Mouse (Mus musculus): ENCODE data around the gene Gm26620. TPM values are rescaled to one million over a fixed set of nuclear protein-coding genes. Genes with fewer than 3 reads are reported as not detected.

Gene Gm26620
- total RNA-seq, 4 experiments from 2014 or later: 0.44 to 0.68 (median 0.57) TPM; not detected in 1

DNA sequence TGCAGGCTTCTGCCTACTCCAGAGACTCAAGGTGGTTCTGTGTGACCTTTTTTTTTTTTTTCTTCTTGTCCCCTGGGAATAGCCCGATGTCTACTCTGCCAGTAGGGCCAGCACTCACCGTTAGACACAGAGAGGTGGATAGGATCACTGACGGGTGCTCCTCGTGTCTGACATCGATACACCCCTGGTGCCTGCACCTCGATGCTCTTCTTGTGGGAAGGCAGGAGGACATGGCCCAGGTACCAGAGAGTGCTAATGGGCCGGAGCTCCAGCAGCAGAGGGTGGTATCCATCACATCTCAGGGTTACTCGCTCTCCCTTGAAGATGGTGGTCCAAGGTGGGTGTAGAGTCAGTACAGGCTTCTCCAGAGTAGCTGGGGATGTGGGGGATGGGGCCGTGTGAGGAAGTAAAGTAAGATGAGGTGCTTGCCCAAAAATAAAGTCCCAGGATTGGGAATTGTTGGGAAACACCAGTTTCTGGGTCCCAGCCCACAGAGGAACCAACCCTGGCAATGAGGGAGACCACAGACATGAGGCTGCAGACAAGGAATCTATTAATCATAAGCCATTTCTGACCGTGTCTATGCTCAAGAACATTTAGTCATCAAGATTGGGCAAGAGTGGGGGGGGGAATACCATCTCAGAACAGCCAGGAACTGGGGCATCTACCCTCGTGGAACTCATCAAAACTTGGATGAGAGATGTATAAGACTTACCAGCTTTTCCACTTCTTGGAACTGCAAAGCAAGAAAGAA, 27.2 kb downstream of the Gm26620 start:
- DNase-seq (ENCODE audit: low spot score): no peak

DNA sequence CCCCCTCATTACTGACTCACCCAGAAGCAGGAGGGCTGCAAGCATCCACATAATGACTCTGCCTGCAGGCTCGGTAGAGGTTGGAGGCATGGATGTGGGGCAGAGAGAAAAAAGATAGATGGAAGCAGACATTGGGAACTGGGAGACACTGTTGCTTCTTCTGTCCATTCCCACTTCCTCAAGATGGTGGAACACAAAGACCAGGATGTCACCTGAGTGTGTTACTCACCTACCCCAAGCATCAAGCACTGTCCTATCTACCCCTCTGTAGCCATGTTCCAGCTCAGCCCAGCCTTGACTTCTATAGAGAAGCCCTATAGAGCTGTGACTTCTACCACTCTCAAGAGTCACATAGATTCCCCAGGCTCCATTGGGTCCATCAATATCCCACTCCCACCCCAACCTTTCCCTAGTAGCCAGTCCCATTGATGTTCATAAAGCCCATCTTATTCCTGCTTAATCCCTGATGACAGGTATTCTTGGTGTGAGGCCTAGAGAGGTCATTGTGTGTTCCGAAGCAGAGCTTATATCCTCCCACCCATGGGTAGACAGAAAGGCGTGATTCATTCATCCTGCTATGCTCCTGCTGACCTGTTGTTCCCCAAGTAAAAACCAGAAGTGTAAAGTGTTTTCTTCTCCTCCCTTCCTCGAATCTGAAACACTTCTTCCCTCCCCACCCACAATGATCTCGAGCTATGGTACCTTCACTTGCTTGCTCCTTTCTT, 28.2 kb downstream of the Gm26620 start, which contains the start of gene Fcrlb:
TSS of gene Fcrlb (minus strand) at position 51 of the 725 bp plus-strand sequence.
- DNase-seq (ENCODE audit: low spot score): no peak

GRCm38 (mm10) chr1:170915657-170916056, 30.8 kb downstream of the Gm26620 start:
- DNase-seq (ENCODE audit: low spot score): no peak

- DNase-seq (ENCODE audit: low spot score): no peak
These were observed 34.4 kb downstream of the Gm26620 start for GRCm38 (mm10) chr1:170919308-170919707.

DNA sequence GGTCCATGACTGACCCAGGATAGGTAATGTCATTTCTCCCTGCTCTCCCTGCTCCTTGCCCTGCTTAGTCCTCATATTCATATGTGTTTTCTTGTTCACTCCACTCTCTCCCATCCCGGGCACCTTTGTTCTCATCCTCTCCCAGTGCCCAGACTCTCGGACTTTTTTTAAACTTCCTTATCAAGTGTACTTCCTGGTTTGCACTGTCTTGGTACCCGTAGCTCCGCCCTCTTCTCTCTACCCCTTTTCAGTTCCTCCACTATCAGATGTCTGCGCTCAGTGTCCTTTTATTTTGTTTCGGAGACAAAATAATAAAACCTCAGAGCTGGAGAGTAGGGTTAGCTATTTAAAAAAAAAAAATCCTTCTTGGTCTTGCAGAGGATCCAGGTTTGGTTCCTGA, 39.6 kb downstream of the Gm26620 start:
- peak; percentile 29 for DNase-seq (ENCODE audit: low spot score)

GRCm38 (mm10) chr1:170926941-170927340, 42.1 kb downstream of the Gm26620 start:
- no peak for DNase-seq (ENCODE audit: low spot score)

DNA sequence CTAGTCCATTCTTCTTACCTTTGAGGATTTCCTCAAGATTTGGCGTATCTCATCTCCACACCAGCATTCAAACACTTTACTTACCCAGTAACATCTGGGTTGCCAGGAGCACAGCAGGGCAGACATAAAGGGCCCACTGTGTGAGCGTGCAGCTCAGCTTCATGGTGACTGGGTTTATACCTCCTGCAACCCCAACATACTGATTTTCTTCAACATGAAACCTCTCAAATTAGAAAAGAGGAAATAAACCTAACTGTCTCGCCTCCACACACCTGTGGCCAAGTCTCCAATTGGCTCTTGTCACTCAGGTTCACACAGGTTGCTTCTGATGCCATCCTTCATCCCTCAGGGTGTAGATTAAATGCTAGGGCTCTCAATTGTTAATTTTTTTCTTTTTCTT, 42.5 kb downstream of the Gm26620 start, which contains the start of gene Fcrla:
TSS of gene Fcrla (minus strand) at position 206 of the 400 bp plus-strand sequence.
- DNase-seq (ENCODE audit: low spot score): no peak

- no peak for DNase-seq (ENCODE audit: low spot score)
These were observed 43.6 kb downstream of the Gm26620 start for GRCm38 (mm10) chr1:170928467-170928866.

- no peak for DNase-seq (ENCODE audit: low spot score)
These were observed 44.4 kb downstream of the Gm26620 start for GRCm38 (mm10) chr1:170929245-170929644.

GRCm38 (mm10) chr1:170932043-170932442, 47.2 kb downstream of the Gm26620 start:
- DNase-seq (ENCODE audit: low spot score): no peak

DNA sequence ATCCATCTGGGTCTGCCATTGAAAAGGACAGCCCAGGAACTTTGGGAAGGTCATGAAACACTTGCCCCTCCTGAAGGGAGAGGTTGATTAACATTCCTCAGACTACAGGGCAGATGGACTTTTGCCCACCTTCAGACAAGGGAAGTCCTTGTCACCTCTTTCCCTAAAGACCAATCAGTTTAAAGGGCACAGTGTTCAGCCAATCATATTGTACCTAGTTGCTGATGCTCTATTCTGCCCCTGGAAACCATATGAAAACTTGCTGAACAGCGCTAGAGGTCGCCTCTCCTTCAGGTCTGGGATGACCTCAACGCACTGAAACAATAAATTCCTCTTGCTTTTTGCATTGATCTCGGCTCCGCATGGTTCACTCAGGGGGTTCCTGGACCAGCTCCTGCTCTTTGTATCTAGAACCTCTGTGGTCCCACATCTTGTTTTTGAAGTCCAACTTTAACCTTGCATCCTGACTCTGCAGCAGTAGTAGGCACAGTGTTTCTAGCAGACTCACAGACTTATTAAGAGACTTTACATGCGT, 48.6 kb downstream of the Gm26620 start:
- no peak for DNase-seq (ENCODE audit: low spot score)

GRCm38 (mm10) chr1:170933940-170934339, 49.1 kb downstream of the Gm26620 start:
- no peak for DNase-seq (ENCODE audit: low spot score)

- DNase-seq (ENCODE audit: low spot score): no peak
These were observed 49.5 kb downstream of the Gm26620 start for GRCm38 (mm10) chr1:170934383-170934782.

Other genes with a start within 250 kb of the Gm26620 start
- gene Olfml2b, start 240.5 kb upstream of the Gm26620 start, total RNA-seq (2022): 10 to 100 TPM in 1 of 4 experiments, 1 to 10 TPM in 3; 4.4 to 14.8 (median 7.6) TPM
- gene Atf6, start 17.3 kb upstream of the Gm26620 start, total RNA-seq (2022): 10 to 100 TPM; 70.6 to 81.4 (median 76.4) TPM
- gene Dusp12, start 475 bp downstream of the Gm26620 start, total RNA-seq (2022): 1 to 10 TPM; 7.6 to 8.9 (median 8.3) TPM
- not detected for gene Fcrlb, start 27.9 kb downstream of the Gm26620 start, total RNA-seq (2022)
- gene Fcrla, start 42.5 kb downstream of the Gm26620 start, total RNA-seq (2022): 1 to 10 TPM in 1 of 4 experiments, under 1 TPM in 2, not detected in 1; 0.75 to 1.1 (median 0.86) TPM
- 10 to 100 TPM in 1 of 4 experiments, 1 to 10 TPM in 3; 3.9 to 10.6 (median 5.7) TPM for gene Fcgr2b, start 91.5 kb downstream of the Gm26620 start, total RNA-seq (2022)
- 1 to 10 TPM in 1 of 4 experiments, under 1 TPM in 2, not detected in 1; 0.22 to 1.4 (median 0.50) TPM for gene Fcgr4, start 133.9 kb downstream of the Gm26620 start, total RNA-seq (2022)
- gene Fcgr3, start 179.9 kb downstream of the Gm26620 start, total RNA-seq (2022): 10 to 100 TPM in 2 of 4 experiments, 1 to 10 TPM in 2; 7.8 to 13.7 (median 9.7) TPM
- 1 to 10 TPM in 1 of 4 experiments, under 1 TPM in 3; 0.60 to 2.0 (median 0.88) TPM for gene Cfap126, start 228.9 kb downstream of the Gm26620 start, total RNA-seq (2022)